Mouse (Mus musculus) CH12.LX (cell line): ENCODE results near the gene Chrna10. TPM values are rescaled to one million over a fixed set of nuclear protein-coding genes. Genes with fewer than 3 reads are reported as not detected.

Source experiments
- DNase-seq: peaks from one replicate; pipeline ENCODE4 v3.0.0-alpha.2; 2013; ENCODE audit errors: extremely low read depth
- H3K27ac ChIP-seq: 2 replicates; pipeline ENCODE4 v1.5.1; 2012; ENCODE audit warnings: low read depth, mild to moderate bottlenecking, control low read depth, moderate library complexity; ENCODE audit not compliant: insufficient read depth
- H3K27me3 ChIP-seq: replicated peaks from 2 replicates; pipeline ENCODE3; 2012; ENCODE audit warnings: inconsistent platforms
- H3K36me3 ChIP-seq, 2 experiments: replicated peaks in 1 of 2; 2 replicates each; pipeline versions ENCODE3 to v1.6.1; 2012; ENCODE audit warnings: inconsistent platforms in 1 of 2, low read length in 1 of 2, mild to moderate bottlenecking in 1 of 2, mixed read lengths in 1 of 2, moderate library complexity in 1 of 2; ENCODE audit not compliant: control insufficient read depth in 1 of 2, insufficient read depth in 1 of 2
- H3K4me1 ChIP-seq, 2 experiments: 2 replicates each; pipeline ENCODE4 v1.6.1; 2012; ENCODE audit warnings: inconsistent platforms in 1 of 2, moderate library complexity in 1 of 2; ENCODE audit not compliant: insufficient read depth in 2 of 2, control insufficient read depth in 1 of 2
- H3K4me2 ChIP-seq: 2 replicates; pipeline ENCODE4 v1.6.1; 2012; ENCODE audit warnings: low read depth, mild to moderate bottlenecking, control low read depth; ENCODE audit not compliant: poor library complexity, insufficient read depth, severe bottlenecking
- H3K4me3 ChIP-seq, 3 experiments: fragments of 150-350 bp in 1 of 3; sonication (generic) in 1 of 3; replicated peaks in 1 of 3; 2 replicates each; pipeline versions ENCODE3 to v1.5.1; 2011 to 2012; ENCODE audit warnings: low read depth in 2 of 3, low read length in 2 of 3, mild to moderate bottlenecking in 2 of 3, moderate library complexity in 2 of 3, control low read depth in 1 of 3, improper control_type of control experiment in 1 of 3, inconsistent platforms in 1 of 3, mixed read lengths in 1 of 3; ENCODE audit not compliant: poor library complexity in 1 of 3
- H3K79me2 ChIP-seq: replicated peaks from 2 replicates; pipeline ENCODE4 v1.6.1; 2012; ENCODE audit warnings: mild to moderate bottlenecking, moderate library complexity; ENCODE audit not compliant: control insufficient read depth, poor library complexity, insufficient read depth, severe bottlenecking; ENCODE audit errors: extremely low read depth
- H3K9ac ChIP-seq: 2 replicates; pipeline ENCODE4 v1.6.1; 2012; ENCODE audit warnings: low read depth, mild to moderate bottlenecking, control low read depth, moderate library complexity; ENCODE audit not compliant: insufficient read depth
- H3K9me3 ChIP-seq: replicated peaks from 2 replicates; pipeline ENCODE3; 2012; ENCODE audit warnings: low read length, inconsistent platforms, mixed read lengths
- BHLHE40 ChIP-seq: IDR thresholded peaks from 2 replicates; pipeline ENCODE4 v1.6.1; 2011; ENCODE audit warnings: mild to moderate bottlenecking, low read depth, low read length, improper control_type of control experiment
- CHD2 ChIP-seq: IDR thresholded peaks from 2 replicates; pipeline ENCODE4 v1.6.1; 2011; ENCODE audit warnings: low read length, improper control_type of control experiment
- CTCF ChIP-seq, 2 experiments: IDR thresholded peaks in 1 of 2; conservative IDR thresholded peaks in 1 of 2; 2 replicates each; pipeline ENCODE4 v1.5.1; 2011 to 2012; ENCODE audit warnings: low read depth in 2 of 2, low read length in 2 of 2, improper control_type of control experiment in 1 of 2, inconsistent platforms in 1 of 2, mild to moderate bottlenecking in 1 of 2, moderate library complexity in 1 of 2
- E2F4 ChIP-seq: IDR thresholded peaks from 2 replicates; pipeline ENCODE4 v1.6.1; 2011; ENCODE audit warnings: low read depth, low read length, improper control_type of control experiment; ENCODE audit not compliant: insufficient replicate concordance
- ELF1 ChIP-seq: IDR thresholded peaks from 2 replicates; pipeline ENCODE4 v1.6.1; 2014; ENCODE audit warnings: low read depth, mild to moderate bottlenecking, inconsistent platforms, low read length, improper control_type of control experiment
- EP300 ChIP-seq: IDR thresholded peaks from 2 replicates; pipeline ENCODE4 v1.6.1; 2011; ENCODE audit warnings: low read length, improper control_type of control experiment
- ETS1 ChIP-seq: conservative IDR thresholded peaks from 2 replicates; pipeline ENCODE4 v1.6.1; 2012; ENCODE audit warnings: low read depth, mild to moderate bottlenecking, inconsistent platforms, low read length, improper control_type of control experiment, moderate library complexity
- GABPA ChIP-seq: IDR thresholded peaks from 2 replicates; pipeline ENCODE4 v1.6.1; 2012; ENCODE audit warnings: low read depth, low read length, improper control_type of control experiment, inconsistent platforms; ENCODE audit not compliant: insufficient replicate concordance
- MAFK ChIP-seq: IDR thresholded peaks from 2 replicates; pipeline ENCODE4 v1.6.1; 2011; ENCODE audit warnings: low read length, improper control_type of control experiment; ENCODE audit not compliant: insufficient replicate concordance
- MAX ChIP-seq: IDR thresholded peaks from 2 replicates; pipeline ENCODE4 v1.6.1; 2011; ENCODE audit warnings: low read length, improper control_type of control experiment
- MAZ ChIP-seq: IDR thresholded peaks from 2 replicates; pipeline ENCODE4 v1.6.1; 2012; ENCODE audit warnings: low read depth, mild to moderate bottlenecking, inconsistent platforms, low read length, improper control_type of control experiment, moderate library complexity
- MYC ChIP-seq: IDR thresholded peaks from 2 replicates; pipeline ENCODE4 v1.6.1; 2011; ENCODE audit warnings: low read depth, mild to moderate bottlenecking, improper control_type of control experiment, low read length
- NELFE ChIP-seq: IDR thresholded peaks from 2 replicates; pipeline ENCODE4 v1.6.1; 2011; ENCODE audit warnings: low read depth, low read length, improper control_type of control experiment
- POLR2A ChIP-seq: IDR thresholded peaks from 2 replicates; pipeline ENCODE4 v1.6.1; 2011; ENCODE audit warnings: low read depth, mild to moderate bottlenecking, improper control_type of control experiment, low read length
- POLR2AphosphoS2 ChIP-seq: IDR thresholded peaks from 2 replicates; pipeline ENCODE4 v1.6.1; 2011; ENCODE audit warnings: low read depth, low read length, improper control_type of control experiment
- RAD21 ChIP-seq: IDR thresholded peaks from 2 replicates; pipeline ENCODE4 v1.6.1; 2011; ENCODE audit warnings: low read depth, mild to moderate bottlenecking, low read length, improper control_type of control experiment, moderate library complexity
- SMC3 ChIP-seq: IDR thresholded peaks from 2 replicates; pipeline ENCODE4 v1.6.1; 2011; ENCODE audit warnings: low read depth, low read length, improper control_type of control experiment
- TBP ChIP-seq: conservative IDR thresholded peaks from 2 replicates; pipeline ENCODE4 v1.6.1; 2011; ENCODE audit warnings: low read depth, low read length, improper control_type of control experiment
- ZKSCAN1 ChIP-seq: IDR thresholded peaks from 2 replicates; pipeline ENCODE4 v1.6.1; 2012; ENCODE audit warnings: low read depth, inconsistent platforms, low read length, improper control_type of control experiment, borderline replicate concordance
- ZNF384 ChIP-seq: IDR thresholded peaks from 2 replicates; pipeline ENCODE4 v1.6.1; 2012; ENCODE audit warnings: low read depth, low read length, improper control_type of control experiment, inconsistent platforms
- dilution Hi-C: fragments of 300-500 bp; cut with MboI; formaldehyde crosslinking; loops from 2 replicates; pipeline ENCODE4 v1.14.3; 2020; ENCODE audit warnings: low sequenced_read_pairs; ENCODE audit not compliant: extremely low pct_unique_long_range_greater_than_20kb, extremely low pct_ligation_motif_present
- in situ Hi-C: fragments of 300-500 bp; cut with MboI; formaldehyde crosslinking; loops from 3 replicates; pipeline ENCODE4 v1.14.3; 2019; ENCODE audit warnings: low sequenced_read_pairs, low pct_ligation_motif_present, low pct_unique_long_range_greater_than_20kb, mixed read lengths
- polyA plus RNA-seq: library from polyadenylated mRNA; unstranded; fragments of >175 nt; gene quantifications from 2 replicates; pipeline ENCODE4 v1.2.1, GENCODE M21; 2012; ENCODE audit warnings: low read depth; ENCODE audit not compliant: insufficient read length
- total RNA-seq, 2 experiments: library from RNA; depleted of rRNA; stranded (reverse); fragments of 300-350 nt in 1 of 2; fragments of >200 nt in 1 of 2; gene quantifications; 2 replicates each; pipeline ENCODE4 v1.2.3; 2012 to 2014

Chrna10 gene
- total and polyA plus RNA-seq, 3 experiments = not detected

DNA sequence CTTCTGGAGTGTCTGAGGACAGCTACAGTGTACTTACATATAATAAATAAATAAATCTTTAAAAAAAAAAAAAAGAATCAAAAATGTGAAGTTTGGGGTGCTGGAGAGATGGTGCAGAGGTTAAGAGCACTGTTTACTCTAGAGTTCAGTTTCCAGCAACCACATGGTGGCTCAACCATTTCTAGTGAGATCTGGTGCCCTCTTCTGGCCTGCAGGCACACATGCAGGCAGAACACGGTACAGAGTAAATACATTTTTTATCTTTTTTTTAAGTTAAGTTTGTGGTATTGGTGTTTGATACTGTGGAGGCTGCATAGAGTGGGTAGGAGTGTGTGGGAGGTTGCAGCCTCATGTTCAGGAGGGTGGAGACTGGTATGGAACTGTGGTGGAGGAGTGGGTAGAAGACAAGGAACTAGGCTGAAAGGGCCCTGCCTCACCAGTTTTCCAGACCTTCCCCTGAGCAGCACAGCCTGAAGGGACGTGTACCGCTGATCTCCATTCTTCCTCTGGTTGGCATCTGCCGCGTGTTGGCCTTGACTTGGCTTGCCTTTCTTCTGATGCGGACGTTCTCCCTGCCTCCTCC, 39.8 kb downstream of the Chrna10 start:
- Histone ChIP-seq H3K4me2 (no peak overlapping the region), H3K9me3 (no peaks in the 10 kb centered on the region), H3K9ac (no peak overlapping the region)
- DNase-seq = peak; percentile 57
- TF ChIP-seq SMC3 (peak; percentile 47), MAX (no peak), CHD2 (no peak), POLR2A (no peak), POLR2AphosphoS2 (no peak), E2F4 (no peak), MYC (peak; percentile 96), ZNF384 (no peak), TBP (no peak), ELF1 (no peak), MAFK (no peak), RAD21 (peak; percentile 54), GABPA (no peak), MAZ (no peak), ZKSCAN1 (no peak), ETS1 (no peak), CTCF (conservative IDR thresholded peaks at IDR 0.05 in 1 of 2, IDR thresholded peaks at IDR 0.05 in 1 of 2; ENCODE audit: low read depth in 2 of 2, low read length in 2 of 2) (peak; percentile 35 to 76; a peak in 2 of 4 replicates), NELFE (no peak)
- TF ChIP-seq, all 38 proteins: peak for 4
- no peak overlapping the region for H3K27ac ChIP-seq
- peaks cover 67 to 84% of the 10 kb centered on the region in 2 experiments for H3K36me3 ChIP-seq
- H3K27me3 ChIP-seq = no peaks in the 10 kb centered on the region
- no peak overlapping the region for H3K4me3 ChIP-seq
- dilution Hi-C loops (no loop called here), in situ Hi-C loops (no loop called here)
- H3K4me1 ChIP-seq = no peaks in the 10 kb centered on the region
- H3K79me2 ChIP-seq = no peaks in the 10 kb centered on the region

DNA sequence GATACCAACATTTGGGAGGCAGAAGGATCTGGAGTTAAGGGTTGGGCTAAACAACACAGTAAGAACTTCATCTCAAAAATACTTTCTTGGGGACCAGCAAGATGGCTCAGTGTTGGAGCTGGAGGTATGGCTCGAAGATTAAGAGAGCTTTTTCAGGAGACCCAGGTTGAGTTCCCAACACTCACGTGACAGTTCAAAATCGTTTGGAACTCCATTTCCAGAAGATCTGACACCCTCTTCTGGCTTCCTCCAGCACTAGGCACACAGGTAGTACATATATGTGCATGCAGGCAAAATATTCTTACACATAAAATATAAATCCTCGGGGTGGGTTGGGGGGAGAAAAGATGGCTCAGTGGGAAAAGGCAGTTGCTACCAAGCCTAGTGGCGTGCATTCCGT, 50.3 kb downstream of the Chrna10 start:
- Histone ChIP-seq H3K4me3 (peak overlapping the region; percentile 56 to 83 (median 81)), H3K36me3 (peaks cover 5 to 18% of the 10 kb centered on the region in 2 experiments), H3K9ac (peak overlapping the region; percentile 70), H3K9me3 (no peaks in the 10 kb centered on the region), H3K27ac (no peak overlapping the region), H3K27me3 (no peaks in the 10 kb centered on the region), H3K4me2 (peak overlapping the region; percentile 97), H3K4me1 (peaks cover 9 to 45% of the 10 kb centered on the region in 2 experiments), H3K79me2 (peaks cover 44% of the 10 kb centered on the region)
- dilution Hi-C loops = no loop called here
- TF ChIP-seq EP300 = no peak
- peak; percentile 77 for TF ChIP-seq BHLHE40
- TF ChIP-seq, all 38 proteins: peak for 1
- in situ Hi-C loops = loop anchor here (10.0 kb wide), 1 partner anchor 402 kb away; the partner anchor contains the start of gene Clpb
- DNase-seq = no peak
